Mouse (Mus musculus) retina, embryonic 14.5 days (tissue): ENCODE data around the gene Prkce.
A peak's percentile ranks its signal among the peaks of the same experiment; 100 is the strongest.

Source experiments
- DNase-seq: peaks from one replicate; pipeline ENCODE4 v3.0.0-alpha.2; 2015; ENCODE audit warnings: low spot score

Gene Prkce

GRCm38 (mm10) chr17:86167320-86168230 is at the start of gene Prkce:
Gene Prkce (plus strand): TSS chr17:86167785.
- DNase-seq, result peak; percentile 86

DNA sequence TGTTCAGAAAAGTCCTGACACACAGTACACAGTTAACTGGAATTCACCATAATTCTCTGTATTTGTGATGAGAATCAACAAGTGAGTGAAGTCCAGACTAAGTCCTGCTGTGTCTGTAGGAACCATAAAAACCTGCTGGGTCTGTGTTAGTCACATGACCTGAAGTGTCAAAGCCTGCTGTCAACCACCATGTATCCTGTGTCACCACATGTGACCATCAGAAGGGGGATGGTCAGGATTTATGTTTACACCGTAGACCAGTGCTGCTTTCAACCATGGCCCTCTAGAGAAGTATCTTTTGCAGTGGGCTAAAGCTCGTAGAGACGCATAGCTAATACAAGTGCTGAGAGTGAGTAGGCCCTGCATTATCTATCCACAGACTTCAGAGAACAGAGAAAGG is 44.4 kb upstream of the Prkce start:
- DNase-seq, result no peak

- no peak for DNase-seq
Measured at GRCm38 (mm10) chr17:86125908-86126307, 41.7 kb upstream of the Prkce start.

DNA sequence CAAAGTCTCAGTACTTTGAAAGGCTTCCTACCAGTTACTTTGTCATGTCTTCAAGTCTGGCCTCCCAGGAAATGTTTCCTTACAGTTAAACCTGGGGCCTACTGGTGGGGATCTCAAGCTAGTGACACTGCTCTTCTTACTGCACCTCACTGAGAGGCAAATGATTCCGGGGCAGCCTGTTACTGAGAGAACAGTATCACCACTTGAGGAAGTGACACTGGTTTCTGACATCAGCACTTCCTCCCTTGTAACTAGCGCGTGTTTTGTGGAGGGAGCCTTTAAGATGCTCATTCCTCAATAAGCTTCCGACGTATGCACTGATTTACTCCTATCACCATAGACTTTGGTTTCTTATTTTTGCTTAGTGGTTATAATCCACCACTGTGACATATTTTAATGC is 39.4 kb upstream of the Prkce start:
- DNase-seq, result no peak

GRCm38 (mm10) chr17:86132534-86132933 is 35.1 kb upstream of the Prkce start:
- no peak for DNase-seq

DNA sequence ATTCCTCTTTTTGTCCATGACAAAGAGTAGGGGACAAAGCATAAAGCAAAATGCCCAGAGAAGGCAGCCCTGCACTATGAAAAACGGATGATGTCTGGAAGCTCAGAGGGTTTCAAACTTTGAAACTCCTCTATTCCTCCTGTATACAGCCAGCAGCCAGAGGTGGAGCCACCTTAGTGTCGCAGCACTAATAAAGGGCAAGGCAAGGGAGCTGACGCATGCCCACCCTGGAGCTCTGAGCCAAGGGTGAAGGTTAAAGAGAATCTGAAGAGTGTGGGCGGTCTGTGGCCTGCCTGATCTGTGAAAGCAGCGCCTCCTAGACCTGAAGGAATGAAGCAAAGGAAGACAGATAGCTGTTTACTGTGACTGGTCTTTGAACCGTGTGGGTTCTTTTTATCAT is 33.1 kb upstream of the Prkce start:
- DNase-seq, result no peak

- DNase-seq, result no peak
Measured at GRCm38 (mm10) chr17:86135835-86136234, 31.8 kb upstream of the Prkce start.

DNA sequence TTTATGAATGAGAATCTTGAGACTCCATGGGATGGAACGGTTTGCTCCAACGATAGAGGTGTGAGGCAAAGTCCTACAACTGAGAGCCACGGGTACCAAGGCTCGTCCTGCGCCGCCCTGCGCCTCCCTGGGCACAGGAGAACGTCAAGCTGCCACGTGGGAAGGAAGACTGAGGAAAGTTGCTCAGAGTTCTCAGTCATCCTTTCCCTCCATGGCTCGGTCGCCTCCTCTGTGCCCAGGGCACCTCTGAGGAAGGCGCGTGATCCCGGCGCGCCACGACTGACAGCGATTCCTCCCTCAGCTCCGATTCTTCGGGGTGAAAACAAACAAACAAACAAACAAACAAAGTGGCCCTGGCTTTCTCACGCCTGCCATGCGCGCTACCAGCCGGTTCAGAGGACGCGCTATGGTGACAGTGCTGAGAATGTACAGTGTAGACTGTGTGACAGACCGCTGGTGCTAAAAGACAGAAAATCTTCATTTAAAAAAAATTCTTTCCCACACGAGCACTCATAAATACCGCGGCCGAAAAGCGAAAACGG is 23.0 kb upstream of the Prkce start:
- DNase-seq, result no peak

DNA sequence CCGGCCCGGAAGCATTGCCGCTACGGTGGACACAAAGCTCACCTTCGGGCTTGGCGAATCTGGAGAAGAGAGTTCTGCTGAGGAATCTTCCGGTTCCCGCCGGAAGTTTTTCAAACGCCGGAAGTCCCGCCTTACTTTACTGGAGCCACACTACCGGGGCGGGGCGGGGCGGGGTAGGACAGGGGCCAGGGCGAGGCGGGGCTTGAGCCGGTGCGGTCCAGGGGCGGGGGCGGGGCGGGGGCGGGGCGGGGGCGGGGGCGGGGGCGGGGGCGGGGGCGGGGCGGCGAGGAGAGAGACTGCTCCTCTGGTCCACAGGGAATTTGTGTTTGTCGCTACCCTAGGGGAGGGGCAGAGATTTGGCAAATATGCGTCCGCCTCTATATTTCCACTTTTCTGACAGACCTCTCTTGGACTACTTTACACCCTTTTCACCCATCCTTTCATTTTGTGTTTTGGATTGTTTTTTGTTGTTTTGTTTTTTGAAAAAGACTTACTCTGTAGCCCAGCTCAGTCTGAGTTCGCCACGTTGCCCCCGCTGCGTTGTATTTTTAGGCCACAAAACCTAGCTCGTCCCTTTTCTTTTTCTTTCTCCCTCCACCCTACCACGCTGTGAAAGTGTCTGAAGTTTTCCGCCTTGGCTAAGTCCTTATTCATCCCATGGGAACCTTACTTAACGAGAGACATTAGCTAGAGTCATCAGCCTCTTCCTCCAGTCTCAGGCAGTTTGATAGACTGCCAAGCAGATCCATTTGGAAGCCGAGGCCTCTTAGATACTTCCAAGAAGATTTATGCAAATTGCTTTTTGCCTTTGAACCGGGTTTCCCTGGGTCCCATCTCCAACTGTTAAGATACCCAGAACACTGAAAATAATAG is 22.3 kb upstream of the Prkce start, which contains the start of gene Srbd1:
Srbd1 (minus strand) TSS at position 97 of the 873 bp plus-strand sequence.
- DNase-seq, result peak; percentile 97

GRCm38 (mm10) chr17:86149726-86150125 is 17.9 kb upstream of the Prkce start:
- no peak for DNase-seq

DNA sequence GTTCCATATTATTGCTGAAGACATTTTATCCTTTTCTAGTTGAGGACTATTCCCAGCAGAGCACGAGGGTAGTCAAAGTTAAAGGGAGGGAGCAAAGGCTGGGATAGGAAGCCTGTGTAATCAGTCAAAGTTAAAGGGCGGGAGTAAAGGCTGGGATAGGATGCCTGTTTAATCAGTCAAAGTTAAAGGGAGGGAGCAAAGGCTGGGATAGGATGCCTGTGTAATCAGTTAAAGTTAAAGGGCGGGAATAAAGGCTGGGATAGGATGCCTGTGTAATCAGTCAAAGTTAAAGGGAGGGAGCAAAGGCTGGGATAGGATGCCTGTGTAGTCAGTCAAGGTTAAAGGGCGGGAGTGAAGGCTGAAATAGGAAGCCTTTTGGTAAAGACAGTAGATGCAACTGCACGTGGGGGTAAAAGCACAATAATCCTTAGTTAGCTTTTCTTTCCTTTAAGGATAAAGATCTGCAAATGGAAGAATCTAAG is 16.7 kb upstream of the Prkce start:
- DNase-seq, result peak; percentile 93

GRCm38 (mm10) chr17:86156999-86157398 is 10.6 kb upstream of the Prkce start:
- DNase-seq, result peak; percentile 31

- no peak for DNase-seq
Measured at GRCm38 (mm10) chr17:86162672-86163071, 4.9 kb upstream of the Prkce start.

- DNase-seq, result no peak
Measured at GRCm38 (mm10) chr17:86164416-86164815, 3.2 kb upstream of the Prkce start.

DNA sequence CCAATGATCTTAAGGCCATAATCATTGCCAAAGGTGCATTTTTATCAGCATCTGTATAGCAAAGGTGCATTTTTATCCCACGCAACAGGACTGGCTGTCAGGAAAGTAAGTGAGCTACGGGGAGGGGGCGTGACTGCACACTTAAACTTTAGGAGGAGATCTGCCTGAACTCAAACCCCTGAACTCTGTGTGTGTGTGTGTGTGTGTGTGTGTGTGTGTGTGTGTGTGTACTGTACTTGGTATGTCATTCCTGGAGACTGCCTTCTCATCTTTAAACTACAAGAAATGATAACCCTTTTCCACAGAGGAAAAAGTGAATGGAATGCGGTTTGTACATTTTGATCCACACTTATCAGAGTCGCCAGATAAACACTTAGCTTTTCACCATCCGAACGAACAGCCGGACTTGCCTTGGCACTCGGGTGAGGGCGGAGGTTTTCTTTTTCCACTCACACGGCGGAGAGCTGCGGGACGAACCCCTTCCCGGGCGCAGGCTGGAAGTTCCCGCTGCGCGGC is 1.5 kb upstream of the Prkce start:
- no peak for DNase-seq

DNA sequence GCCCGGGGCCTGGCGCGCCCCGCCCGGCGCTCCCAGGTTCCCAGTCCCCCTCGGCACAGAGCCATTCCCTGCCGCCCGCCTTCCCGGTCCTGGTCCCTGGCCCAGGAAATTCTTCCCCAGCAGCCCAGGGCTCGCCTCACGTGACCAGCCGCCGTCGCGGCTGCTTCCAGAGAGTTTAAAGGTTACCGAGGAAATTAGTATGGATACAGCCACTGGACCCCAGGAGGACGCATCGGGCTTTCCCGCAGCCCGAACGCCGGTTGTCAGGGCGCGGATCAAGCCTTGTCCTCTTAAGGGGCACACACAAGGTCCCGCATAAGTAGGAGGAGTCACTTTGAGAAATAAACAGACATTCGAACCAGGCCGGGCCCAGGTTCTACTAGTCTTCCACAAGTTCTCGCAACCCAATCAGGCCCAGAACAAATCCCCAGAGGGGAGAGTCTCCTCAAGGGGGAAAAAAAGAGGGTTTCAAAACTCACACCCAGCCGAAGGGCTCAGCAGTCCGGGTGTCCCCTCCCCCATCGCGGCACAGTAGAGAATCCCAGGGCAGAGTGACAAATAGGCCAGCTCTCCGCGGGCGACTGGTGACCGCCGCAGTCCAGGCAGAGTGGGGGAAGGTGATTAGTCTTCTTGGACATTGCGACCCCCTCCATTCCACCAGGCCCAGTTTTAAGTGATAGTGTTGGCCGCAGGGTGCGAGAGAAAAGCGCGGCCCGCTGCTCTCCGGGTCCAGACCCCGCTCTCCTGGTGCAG is 842 bp upstream of the Prkce start:
- peak; percentile 79 for DNase-seq

DNA sequence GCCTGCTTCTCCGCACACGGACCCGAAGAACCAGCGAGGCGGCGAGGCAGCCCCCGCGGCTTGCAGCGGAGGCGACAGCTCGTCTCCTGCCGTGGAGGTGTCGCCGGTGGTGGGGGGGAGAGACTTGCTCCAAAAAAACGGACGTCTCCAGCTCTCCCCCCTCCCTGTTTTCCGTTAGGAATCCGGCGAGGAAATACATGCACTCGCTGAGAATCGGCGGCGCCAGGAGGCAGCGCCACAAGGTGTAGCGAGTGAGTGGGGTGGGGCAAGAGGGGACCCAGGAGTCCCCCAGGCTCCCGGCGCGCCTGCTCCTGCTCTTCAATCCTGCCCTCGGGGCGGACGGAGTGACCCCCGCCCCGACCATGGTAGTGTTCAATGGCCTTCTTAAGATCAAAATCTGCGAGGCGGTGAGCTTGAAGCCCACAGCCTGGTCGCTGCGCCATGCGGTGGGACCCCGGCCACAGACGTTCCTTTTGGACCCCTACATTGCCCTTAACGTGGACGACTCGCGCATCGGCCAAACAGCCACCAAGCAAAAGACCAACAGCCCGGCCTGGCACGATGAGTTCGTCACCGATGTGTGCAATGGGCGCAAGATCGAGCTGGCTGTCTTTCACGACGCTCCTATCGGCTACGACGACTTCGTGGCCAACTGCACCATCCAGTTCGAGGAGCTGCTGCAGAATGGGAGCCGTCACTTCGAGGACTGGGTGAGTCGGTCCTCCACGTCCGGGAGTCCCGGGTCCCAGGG is 821 bp downstream of the Prkce start:
- peak; percentile 44 for DNase-seq

DNA sequence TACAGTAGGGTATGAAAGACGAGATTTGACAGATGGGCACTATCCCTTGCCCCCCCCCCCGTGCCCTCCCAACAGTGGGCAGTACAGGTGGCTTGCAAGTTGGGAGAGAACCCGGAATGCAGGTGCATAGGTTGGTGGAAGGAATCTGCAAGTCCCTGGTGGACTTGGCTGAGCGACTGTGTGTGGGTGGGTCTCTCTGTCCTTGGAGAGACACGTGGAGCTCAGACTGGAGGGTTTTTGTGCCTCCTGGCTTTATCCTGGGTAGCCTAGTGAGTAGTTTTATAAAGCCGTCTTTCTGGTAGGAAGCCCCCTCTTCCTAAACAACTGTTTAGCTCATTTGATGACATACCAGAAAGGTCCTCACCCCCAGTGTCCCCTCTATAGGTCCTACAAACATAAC is 1.5 kb downstream of the Prkce start:
- no peak for DNase-seq

- DNase-seq, result no peak
Measured at GRCm38 (mm10) chr17:86170164-86170958, 2.8 kb downstream of the Prkce start.

GRCm38 (mm10) chr17:86175516-86175915 is 7.9 kb downstream of the Prkce start:
- DNase-seq, result no peak
